Mouse (Mus musculus) embryonic fibroblast, embryonic 13.5 days (primary cell): Measurements from ENCODE around the gene Cyp27b1. TPM values are rescaled to one million over a fixed set of nuclear protein-coding genes. Genes with fewer than 3 reads are reported as not detected.

Experiments used
- H3K27ac ChIP-seq: 2 replicates; pipeline ENCODE4 v1.5.1; 2012; ENCODE audit warnings: low read length, control low read depth, inconsistent platforms; ENCODE audit not compliant: insufficient read depth
- H3K4me1 ChIP-seq: 2 replicates; pipeline ENCODE4 v1.6.1; 2011; ENCODE audit warnings: low read length; ENCODE audit not compliant: control insufficient read depth, insufficient read depth
- H3K4me3 ChIP-seq: 2 replicates; pipeline ENCODE4 v1.5.1; 2011; ENCODE audit warnings: mild to moderate bottlenecking, control low read depth, low read length; ENCODE audit not compliant: insufficient read depth
- CTCF ChIP-seq: IDR thresholded peaks from 2 replicates; pipeline ENCODE4 v1.5.1; 2011; ENCODE audit warnings: mild to moderate bottlenecking, control low read depth, low read length, moderate library complexity, borderline replicate concordance; ENCODE audit not compliant: insufficient read depth
- POLR2A ChIP-seq: IDR thresholded peaks from 2 replicates; pipeline ENCODE4 v1.6.1; 2011; ENCODE audit warnings: low read depth, mild to moderate bottlenecking, control low read depth, low read length, moderate library complexity
- polyA plus RNA-seq: library from polyadenylated mRNA; stranded (reverse); fragments of >200 nt; gene quantifications from 2 replicates; pipeline ENCODE4 v1.2.4, GENCODE M21; 2011; ENCODE audit warnings: low read depth; ENCODE audit not compliant: missing spikeins, insufficient read length

Cyp27b1 gene
- not detected in 2 replicates for polyA plus RNA-seq

DNA sequence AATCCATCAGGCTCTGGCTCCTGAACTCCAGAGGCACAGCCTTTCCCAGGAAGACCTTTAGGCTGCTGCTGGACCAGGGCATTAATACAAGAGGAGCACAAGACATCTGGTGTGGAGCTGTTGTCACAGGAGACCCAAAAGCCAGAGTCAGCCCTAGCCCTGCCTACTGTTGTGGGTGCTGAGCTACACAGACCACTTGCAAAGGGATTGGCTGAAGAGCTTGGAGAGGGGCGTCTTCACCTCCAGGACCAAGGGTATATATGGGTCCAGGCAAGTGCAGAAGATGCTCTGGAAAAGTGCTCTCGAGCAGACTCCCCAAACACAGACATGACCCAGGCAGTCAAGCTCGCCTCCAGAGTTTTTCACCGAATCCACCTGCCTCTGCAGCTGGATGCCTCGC is at the start of gene Cyp27b1:
Cyp27b1 (plus strand) TSS at position 297 of the 400 bp plus-strand sequence.
- Histone ChIP-seq H3K4me1 (0 out of 2 replicates have a peak, but pooled peaks cover 3% of the 10 kb centered on the region), H3K4me3 (no peak within 1 kb of the TSS), H3K27ac (no peak within 1 kb of the TSS)
- no peak for TF ChIP-seq POLR2A
- no peak for TF ChIP-seq CTCF

DNA sequence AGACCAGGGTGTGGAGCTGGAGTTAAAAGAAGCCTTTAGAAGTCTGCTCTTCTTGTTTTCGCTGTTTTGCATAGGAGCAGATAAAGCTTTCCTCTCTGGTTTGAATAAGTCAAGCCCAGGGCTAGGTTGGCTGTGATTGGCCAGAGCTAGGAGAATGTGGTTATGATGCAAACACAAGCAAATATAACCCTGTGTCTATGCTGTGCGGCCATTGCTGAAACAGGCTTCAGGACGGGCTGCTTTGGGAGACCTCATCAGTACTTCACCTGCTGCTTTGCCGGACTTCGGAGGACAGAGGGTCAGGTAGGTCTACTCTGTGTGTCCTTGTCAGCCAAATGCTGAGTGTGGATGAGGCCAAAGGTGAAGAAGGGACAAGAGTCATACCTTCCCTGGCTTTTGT is 47.5 kb upstream of the Cyp27b1 start, which contains the start of gene Avil:
Avil (plus strand) TSS at position 181 of the 400 bp plus-strand sequence.
- TF ChIP-seq CTCF: no peak
- TF ChIP-seq POLR2A: no peak
- Histone ChIP-seq H3K27ac (no peak within 1 kb of the TSS), H3K4me1 (no peaks in the 10 kb centered on the region), H3K4me3 (no peak within 1 kb of the TSS)

DNA sequence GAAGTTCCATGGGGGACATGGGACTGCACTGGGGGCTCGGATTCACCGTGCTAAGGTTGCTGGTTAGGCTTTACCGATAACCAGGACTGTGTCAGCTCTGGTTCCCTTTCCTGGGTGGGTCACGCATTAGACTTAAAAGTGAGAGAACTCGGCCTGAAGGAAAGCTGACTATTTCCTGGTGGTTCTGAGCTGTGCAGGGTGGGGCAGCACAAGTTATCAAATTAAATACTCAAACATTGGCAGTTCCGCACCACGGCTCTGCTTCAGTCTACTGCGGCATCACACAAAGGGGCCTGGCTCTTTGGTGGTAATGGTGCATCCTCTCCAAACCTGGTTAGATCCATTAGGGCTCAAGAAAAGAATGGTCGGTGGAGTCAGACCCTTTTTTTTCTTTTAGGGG is 46.8 kb upstream of the Cyp27b1 start:
- H3K4me3 ChIP-seq: no peak overlapping the region
- H3K4me1 ChIP-seq: no peaks in the 10 kb centered on the region
- H3K27ac ChIP-seq: no peak overlapping the region
- TF ChIP-seq POLR2A: no peak
- TF ChIP-seq CTCF: no peak

DNA sequence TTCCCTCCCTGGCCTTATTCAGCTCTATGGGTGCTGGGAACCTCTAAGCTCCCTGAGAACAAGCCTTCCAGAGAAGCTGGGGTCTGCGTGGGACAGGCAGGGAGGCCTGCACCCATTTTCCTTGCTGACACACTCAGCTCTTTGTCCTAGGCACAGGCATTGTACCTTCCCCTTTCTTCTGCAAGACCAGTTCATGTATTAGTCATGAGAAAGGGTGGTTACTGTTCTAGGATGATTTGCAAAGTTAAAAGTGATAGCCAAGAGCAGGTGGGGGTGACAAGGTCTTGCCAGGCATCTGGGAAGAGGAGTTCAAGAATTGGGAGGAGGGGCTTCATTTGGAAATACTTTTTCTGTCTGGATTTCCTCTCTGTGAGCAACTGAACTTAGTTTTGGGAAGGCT is 46.0 kb upstream of the Cyp27b1 start:
- no peaks in the 10 kb centered on the region for H3K4me1 ChIP-seq
- no peak for TF ChIP-seq CTCF
- TF ChIP-seq POLR2A: no peak
- no peak overlapping the region for H3K27ac ChIP-seq
- H3K4me3 ChIP-seq: no peak overlapping the region

DNA sequence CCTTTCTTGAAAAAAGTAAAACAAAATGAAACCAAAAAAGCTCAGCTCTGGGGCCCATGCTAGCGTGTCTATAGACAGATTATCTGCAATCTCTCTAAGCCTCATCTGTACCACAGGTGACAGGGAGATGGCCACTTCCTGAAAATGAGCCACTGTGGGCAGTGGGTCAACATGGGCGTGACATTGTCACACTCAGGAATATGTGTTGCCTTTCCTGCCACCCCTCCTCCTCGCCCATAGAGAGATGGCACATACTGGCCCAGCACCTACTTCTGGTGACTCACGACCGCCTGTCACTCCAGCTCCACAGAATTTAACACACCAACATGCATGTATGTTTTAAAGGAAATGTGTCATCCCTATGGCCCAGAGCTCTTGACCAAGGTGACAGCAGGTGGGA is 45.3 kb upstream of the Cyp27b1 start:
- TF ChIP-seq POLR2A: no peak
- no peak for TF ChIP-seq CTCF
- Histone ChIP-seq H3K4me3 (no peak overlapping the region), H3K4me1 (no peaks in the 10 kb centered on the region), H3K27ac (no peak overlapping the region)

DNA sequence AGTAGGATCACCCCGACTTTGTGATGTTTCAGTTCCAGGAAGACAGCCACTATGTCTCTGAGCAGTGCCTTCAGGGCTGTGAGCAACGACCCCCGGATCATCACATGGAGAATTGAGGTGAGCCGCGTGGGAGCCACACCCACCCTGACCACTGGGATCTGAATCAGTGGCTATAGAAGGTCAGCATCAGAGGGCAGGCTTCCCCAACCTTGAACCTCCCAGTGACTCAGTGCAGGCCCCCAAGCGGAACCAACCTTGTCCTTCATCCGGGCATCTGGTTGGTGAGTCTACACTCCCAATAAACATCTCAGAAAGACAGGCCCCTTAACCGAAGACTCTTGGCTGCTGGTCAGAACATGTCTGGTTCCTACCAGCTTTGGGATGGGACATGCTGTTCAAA is 44.7 kb upstream of the Cyp27b1 start:
- H3K27ac ChIP-seq: no peak overlapping the region
- TF ChIP-seq CTCF: no peak
- no peak for TF ChIP-seq POLR2A
- H3K4me1 ChIP-seq: no peaks in the 10 kb centered on the region
- no peak overlapping the region for H3K4me3 ChIP-seq

DNA sequence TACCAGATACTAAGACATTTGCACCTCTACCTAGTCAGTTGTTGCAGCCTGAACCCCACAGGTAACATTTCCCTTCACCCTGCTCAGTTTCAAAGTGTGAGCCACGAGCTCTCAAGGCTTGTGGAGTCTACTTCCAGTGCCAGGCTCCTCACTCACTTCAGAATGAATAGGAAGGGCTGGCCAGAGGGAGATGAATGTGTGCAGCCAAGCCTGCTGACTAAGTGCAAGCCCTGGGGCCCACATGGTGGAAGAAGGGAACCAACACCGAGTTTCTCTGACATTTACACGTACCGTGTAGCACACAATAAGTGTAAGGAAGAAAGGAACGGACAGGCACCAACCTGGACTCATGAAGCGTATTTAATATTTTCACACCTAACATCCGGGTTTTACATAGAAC is 44.2 kb upstream of the Cyp27b1 start:
- TF ChIP-seq POLR2A: no peak
- no peak for TF ChIP-seq CTCF
- no peak overlapping the region for H3K4me3 ChIP-seq
- no peaks in the 10 kb centered on the region for H3K4me1 ChIP-seq
- no peak overlapping the region for H3K27ac ChIP-seq

DNA sequence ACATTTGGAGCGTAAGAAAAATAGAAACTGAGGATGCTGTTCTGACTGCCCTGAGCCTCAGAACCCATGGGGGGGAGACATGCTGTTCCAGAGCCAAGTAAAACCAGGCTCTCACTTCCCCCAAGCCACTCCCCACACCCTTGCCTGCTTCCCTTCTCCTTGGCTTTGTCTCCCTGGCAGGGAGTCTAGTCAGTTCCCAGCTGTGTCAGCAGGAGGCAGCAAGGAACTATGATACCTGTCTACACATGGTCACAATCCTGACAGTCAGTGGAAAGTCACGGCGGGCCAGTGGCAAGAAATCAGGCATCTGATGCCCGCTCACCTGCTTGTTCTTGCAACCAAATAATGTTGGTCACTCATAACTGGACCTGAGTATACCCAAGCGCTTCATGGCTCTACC is 31.6 kb upstream of the Cyp27b1 start:
- H3K4me3 ChIP-seq: no peak overlapping the region
- no peaks in the 10 kb centered on the region for H3K4me1 ChIP-seq
- no peak for TF ChIP-seq POLR2A
- no peak for TF ChIP-seq CTCF
- H3K27ac ChIP-seq: no peak overlapping the region

DNA sequence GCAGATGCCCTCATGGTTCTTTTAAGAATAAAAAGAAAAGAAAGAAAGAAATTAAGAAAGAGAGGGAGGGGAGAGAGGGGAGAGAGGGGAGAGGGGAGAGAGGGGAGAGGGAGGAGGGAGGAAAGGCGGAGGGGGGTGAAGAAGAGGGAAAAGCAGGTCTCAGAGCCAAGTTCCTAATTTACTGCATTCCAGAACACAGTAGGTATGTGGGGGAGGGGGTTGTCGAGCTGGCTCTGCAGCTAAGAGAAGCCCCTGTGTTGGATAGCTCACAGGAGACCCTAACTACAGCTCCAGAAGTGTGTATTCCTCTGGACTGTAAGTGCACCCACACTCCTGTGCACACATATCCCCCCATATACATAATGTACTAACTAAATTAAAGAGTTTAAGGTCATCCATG is 31.0 kb upstream of the Cyp27b1 start:
- TF ChIP-seq POLR2A (no peak), CTCF (no peak)
- H3K4me1 ChIP-seq: no peaks in the 10 kb centered on the region
- H3K4me3 ChIP-seq: no peak overlapping the region
- H3K27ac ChIP-seq: no peak overlapping the region

DNA sequence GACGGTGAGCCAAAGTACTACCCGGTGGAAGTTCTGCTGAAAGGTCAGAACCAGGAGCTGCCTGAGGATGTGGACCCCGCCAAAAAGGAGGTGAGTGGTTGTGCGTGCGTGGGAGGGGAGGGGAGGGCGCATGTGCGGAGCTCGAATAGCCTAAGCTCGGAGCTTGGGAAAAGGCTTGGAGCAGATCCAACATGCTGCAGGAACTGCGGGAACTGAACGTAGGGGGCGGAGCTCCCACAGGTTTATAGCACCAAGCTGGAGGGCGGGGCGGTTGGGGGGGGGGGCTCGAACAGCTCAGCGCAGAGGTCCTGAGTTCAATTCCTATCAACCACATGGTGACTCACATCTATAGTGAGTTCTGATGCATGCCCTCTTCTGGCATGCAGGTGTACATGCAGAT is 29.6 kb upstream of the Cyp27b1 start:
- TF ChIP-seq CTCF: no peak
- TF ChIP-seq POLR2A: no peak
- no peaks in the 10 kb centered on the region for H3K4me1 ChIP-seq
- H3K27ac ChIP-seq: no peak overlapping the region
- H3K4me3 ChIP-seq: no peak overlapping the region
